Mouse (Mus musculus) brain, adult 2 months (tissue): ENCODE results near the gene Coro2b.
A peak's percentile ranks its signal among the peaks of the same experiment; 100 is the strongest.

Experiments
- DNase-seq: peaks from one replicate; pipeline ENCODE4 v3.0.0; 2011; ENCODE audit warnings: low read depth, low spot score

Coro2b gene

GRCm38 (mm10) chr9:62513492-62514133 lies 23.2 kb downstream of the Coro2b start:
- DNase-seq: peak; percentile 86

GRCm38 (mm10) chr9:62510530-62510936 lies 26.3 kb downstream of the Coro2b start:
- peak; percentile 86 for DNase-seq

DNA sequence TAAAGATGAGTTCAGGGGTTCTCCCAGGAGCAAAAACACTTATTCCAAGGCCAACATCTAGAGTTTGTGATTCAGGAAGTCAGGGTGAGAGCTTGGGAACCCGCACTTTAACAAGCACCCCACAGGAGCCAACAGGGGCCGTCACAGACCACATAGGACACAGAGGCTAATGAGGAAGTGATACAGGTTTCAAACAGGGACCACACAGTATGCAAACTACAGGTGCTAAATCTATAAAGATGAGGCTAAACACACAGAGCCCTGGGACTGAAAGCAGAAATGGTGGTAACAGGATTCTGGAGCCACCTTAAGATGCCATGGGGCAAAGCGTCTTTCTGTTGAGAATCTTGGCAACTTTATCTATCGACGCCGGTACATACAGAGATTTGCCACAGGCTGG lies 27.2 kb downstream of the Coro2b start:
- DNase-seq: no peak

GRCm38 (mm10) chr9:62508740-62509524 lies 27.9 kb downstream of the Coro2b start:
- DNase-seq: peak; percentile 86

GRCm38 (mm10) chr9:62506467-62507067 lies 30.3 kb downstream of the Coro2b start:
- DNase-seq: peak; percentile 71

- DNase-seq: peak; percentile 75
Measured at GRCm38 (mm10) chr9:62504129-62504528, 32.7 kb downstream of the Coro2b start.

DNA sequence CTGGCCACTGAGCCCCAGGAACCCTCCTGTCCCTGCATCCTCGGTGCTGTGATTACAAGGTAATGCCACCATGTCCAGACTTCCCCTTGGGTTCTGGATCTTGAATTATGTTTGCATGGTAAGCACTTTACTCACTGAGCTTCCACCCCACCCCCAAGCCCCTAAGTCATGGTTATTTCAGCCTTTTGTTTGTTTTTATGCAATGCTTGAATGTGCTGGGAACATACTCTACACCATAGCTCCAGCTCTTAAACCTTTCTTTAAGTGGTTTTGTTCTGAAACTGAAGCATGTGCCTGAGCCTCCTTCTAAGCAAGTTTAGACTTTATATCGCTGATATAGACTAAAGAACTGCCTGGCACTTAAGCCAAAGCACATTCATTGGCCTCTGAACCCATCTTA lies 34.5 kb downstream of the Coro2b start:
- DNase-seq: no peak

DNA sequence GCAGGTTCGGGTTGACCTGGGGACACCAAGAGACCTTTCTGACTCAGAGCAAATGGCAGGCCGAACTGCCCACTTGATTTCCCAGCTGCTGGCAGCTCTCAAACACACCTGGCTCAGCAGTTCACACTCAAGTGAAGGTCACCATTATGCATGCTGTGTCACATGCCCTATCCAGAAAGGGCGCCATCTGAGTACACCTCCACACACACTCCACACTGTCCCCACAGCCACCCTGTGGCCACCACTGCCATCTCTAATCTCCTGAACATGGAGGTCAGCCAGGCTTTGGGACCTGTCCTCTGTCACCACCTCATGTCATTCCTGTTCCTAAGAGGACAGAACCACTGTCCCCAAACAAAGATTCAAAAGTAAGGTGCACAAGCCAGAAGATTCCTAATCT lies 35.3 kb downstream of the Coro2b start:
- DNase-seq: no peak

GRCm38 (mm10) chr9:62500007-62500406 lies 36.8 kb downstream of the Coro2b start:
- no peak for DNase-seq

- DNase-seq: peak; percentile 88
Measured at GRCm38 (mm10) chr9:62498945-62499344, 37.9 kb downstream of the Coro2b start.

- no peak for DNase-seq
Measured at GRCm38 (mm10) chr9:62497135-62498092, 39.4 kb downstream of the Coro2b start.

- peak; percentile 82 for DNase-seq
Measured at GRCm38 (mm10) chr9:62492306-62492990, 44.4 kb downstream of the Coro2b start.

DNA sequence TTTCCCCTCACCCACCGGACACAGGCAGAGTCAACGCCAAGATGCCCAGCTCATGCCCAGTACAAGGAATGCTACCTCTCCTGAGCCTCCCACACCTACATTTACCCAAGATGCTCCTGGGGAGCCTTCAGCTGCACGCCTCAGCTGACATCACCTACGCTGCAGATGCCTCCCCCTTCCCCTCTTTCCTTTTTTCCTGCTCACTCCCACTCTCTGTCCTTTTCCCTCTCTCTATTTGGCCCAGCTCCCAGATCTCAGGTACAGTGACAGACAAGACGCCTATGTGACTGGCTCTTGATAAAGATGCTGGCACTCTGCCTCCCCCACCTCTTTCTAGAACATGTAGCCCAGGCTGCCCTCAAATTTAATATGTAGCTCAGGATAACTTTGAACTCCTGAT lies 45.2 kb downstream of the Coro2b start:
- peak; percentile 91 for DNase-seq

- peak; percentile 53 for DNase-seq
Measured at GRCm38 (mm10) chr9:62491104-62491503, 45.7 kb downstream of the Coro2b start.

- DNase-seq: peak; percentile 63
Measured at GRCm38 (mm10) chr9:62484107-62484506, 52.7 kb downstream of the Coro2b start.

GRCm38 (mm10) chr9:62482788-62483187 lies 54.1 kb downstream of the Coro2b start:
- DNase-seq: no peak

GRCm38 (mm10) chr9:62480898-62481642 lies 55.8 kb downstream of the Coro2b start:
- DNase-seq: peak; percentile 71

- no peak for DNase-seq
Measured at GRCm38 (mm10) chr9:62480149-62480548, 56.7 kb downstream of the Coro2b start.

DNA sequence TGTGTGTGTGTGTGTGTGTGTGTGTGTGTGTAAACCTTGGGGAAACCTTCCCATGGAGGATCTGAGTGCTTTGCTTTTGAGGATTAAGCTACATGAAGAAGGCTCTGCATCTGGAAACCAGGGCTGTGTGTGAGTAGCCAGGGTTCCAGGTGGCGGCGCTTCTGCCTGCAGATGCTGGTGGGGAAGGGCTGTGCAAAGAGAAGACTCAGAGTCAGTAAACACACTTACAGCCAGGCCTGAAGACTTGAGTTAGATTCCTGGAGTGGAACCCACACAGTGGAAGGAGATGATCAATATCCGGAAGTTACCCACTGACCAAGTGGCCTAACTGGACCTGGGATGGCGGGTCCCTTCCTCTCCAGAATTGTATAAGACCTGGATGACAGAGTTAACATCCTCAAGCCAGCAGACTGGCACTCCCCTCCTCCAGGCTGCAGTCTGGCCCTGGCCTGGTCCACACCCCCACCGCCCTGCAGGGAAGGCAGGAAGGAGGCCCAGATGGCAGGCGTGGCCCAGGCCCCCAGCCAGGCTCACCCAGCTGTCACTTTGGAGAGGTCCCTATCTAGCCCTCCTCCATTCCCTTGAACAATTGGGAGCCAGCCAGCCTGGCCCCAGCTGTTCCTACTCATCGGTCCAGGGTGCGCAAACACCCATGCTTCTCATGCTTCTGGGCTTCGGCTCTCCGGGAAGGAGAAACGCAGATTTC lies 59.9 kb downstream of the Coro2b start:
- DNase-seq: peak; percentile 98

DNA sequence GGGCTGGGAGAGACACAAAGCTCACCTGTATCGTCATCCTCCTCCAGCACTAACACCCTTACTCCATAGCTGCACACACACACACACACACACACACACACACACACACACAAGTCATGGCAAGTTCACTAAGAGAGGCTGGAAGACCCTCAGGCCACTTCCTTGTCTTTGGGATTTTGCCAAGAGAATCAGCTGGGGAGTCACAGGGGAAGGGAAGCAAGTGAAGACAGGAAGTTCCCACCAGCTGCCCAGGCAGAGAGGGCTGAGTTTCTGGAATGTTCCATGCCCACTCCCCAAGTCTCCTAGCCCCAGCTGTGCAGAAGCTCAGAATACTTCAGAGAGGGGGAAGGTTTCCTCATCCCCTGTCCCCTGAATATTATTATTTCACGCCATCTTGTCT lies 62.6 kb downstream of the Coro2b start:
- DNase-seq: no peak
